Mouse (Mus musculus) adipocyte (in vitro differentiated cells): ENCODE measurements around the gene Cpsf4.
A peak's percentile ranks its signal among the peaks of the same experiment; 100 is the strongest.
"Not testable (repeated sequence)": the region's sequence is repeated elsewhere in the genome, so short reads cannot be mapped to it uniquely, and the experiment has no call there.

Source experiments
- DNase-seq: peaks from one replicate; pipeline ENCODE4 v3.0.0-alpha.2; 2016; ENCODE audit warnings: low spot score

Gene Cpsf4

DNA sequence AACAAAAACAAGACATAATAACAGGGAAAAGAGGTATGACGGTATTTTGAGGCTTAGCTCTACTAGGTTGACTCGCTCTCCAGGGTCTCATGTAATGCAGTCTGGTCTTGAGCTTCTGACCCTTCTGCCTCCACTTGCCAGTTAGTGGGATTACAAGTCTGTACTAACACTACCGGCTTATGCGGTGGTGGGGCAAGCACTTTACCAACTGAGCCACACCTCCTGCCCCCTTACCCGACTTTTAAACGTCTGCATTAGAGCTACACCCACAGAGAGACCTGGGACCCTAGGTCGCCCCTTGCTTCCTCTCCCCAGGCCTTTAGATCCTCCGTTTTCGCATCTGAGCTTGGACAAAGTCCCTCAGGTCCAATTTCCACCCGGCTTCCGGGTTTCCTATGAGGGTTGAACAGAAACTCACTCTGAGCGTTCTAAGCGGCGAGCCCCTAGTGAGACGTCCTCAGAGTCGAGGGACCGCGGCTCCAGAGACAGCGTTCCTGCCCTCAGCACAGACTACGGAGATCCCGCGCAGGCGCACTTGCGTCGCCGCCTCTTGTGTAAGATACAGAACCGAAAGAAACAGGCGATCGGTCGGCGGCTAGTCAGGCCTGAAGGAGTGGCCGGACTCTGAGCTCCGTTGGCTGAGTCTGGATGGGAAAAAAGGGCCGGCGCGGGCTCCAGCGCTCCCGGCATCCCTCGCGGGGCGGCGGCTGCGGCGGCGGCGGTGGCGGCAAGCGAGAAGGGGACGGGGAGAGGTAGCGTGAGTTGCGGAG lies at the start of gene Cpsf4, which contains the start of gene Ptcd1:
TSS of gene Cpsf4 (plus strand) at position 678 of the 770 bp plus-strand sequence.
TSS of gene Ptcd1 (minus strand) at position 573 of the 770 bp plus-strand sequence.
- peak; percentile 98 for DNase-seq

DNA sequence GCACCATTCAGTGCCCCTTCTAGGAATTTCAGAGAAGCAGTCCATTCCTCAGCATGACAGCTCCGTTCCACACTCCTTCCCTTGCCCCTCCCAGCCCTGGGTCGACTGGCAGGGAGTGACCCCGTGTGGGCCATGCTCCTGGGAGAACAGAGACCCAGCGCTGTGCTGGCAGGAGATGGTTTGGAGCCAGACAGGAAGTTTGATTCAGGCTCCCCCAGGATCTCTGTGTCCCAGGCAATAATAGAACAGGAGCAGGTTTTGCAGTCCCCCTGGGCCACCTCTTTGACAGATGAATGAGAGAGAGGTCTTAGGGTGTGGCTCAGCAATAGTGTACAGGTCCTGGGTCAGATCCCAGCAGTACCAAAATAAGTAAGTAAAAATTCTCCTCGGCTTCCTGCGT lies 49.0 kb upstream of the Cpsf4 start:
- DNase-seq: no peak

DNA sequence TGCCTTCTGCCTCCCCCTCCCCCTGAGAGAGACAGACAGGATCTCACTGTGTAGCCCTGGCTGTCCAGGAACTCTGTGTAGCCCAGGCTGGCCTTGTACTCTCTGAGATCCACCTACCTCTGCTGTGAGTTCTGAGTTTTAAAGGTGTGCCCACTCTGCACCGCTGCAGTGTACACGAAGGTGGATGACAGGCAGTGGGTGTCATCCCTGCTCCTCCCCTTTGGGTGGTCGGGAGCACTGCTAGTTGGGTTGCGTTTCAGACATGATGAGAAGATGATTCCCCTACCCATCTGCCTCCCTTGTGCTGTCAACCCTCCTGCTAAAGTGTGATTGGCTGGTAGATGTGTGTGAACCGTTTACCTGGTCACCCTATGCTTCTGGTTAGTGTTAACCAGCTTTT lies 48.6 kb upstream of the Cpsf4 start:
- no peak for DNase-seq

DNA sequence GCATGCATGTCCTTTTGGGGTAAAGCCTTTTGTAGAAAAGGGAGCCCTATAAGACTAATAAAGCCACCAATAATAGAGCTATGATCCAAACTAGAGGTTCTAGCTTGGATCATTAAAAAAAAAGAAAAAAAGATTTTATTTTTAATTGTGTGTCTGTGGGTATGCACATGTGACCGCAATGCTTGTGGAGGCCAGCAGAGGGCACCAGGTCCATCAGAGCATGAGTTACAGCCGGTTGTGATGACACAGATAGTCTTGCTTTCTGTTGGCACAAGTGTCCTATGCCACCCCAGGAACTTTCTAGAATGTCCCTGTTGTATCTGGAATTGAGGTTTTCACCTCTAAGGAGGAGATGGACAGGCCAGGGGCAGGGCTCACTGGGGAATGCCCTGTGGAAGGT lies 47.6 kb upstream of the Cpsf4 start:
- peak; percentile 54 for DNase-seq

DNA sequence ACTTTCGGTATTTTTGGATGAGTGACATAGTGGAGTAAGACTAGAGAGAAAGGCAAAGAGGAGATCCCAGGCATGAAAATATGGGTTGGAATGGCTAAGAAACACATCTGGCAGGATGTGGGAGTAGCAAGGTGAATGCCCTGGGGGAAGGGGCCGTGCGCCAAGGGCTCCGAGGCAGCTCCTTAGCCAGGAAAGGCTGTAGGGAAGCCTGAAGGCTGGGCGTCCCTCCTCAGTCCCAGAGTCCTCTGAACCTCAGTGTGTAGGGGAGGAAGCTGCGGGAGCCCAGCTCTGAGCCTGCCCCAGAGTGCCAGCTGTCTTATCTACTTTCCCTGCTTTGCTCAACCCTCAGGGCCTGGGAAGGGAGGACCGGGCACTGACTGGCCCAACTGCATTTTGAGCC lies 46.1 kb upstream of the Cpsf4 start:
- DNase-seq: peak; percentile 52

DNA sequence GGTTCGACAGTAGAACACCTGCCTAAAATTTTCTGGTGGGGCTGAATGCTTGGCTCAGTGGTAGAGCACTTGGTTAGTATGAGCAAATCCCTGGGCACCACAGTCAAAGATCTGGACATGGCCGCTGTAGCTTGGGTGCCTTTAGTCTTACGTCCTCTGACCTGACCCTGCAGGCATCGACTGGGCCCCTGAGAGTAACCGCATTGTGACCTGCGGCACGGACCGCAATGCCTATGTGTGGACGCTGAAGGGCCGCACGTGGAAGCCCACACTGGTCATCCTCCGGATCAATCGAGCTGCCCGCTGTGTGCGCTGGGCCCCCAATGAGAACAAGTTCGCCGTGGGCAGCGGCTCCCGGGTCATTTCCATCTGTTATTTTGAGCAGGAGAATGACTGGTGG lies 43.6 kb upstream of the Cpsf4 start:
- DNase-seq: no peak

DNA sequence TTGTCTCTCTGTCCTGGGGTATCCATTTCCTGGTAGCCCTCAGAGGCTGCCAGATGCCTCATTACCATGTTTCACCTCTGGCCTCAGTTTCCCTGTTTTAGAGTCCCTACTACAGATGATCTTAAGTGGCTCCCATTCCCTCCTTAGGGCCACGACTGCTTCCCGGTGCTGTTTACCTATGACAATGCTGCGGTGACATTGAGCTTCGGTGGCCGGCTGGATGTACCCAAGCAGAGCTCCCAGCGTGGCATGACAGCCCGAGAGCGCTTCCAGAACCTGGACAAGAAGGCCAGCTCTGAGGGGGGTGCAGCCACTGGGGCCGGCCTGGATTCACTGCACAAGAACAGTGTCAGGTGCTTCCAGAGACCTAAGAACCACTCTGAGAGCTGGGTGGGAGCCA lies 40.4 kb upstream of the Cpsf4 start:
- DNase-seq: no peak

DNA sequence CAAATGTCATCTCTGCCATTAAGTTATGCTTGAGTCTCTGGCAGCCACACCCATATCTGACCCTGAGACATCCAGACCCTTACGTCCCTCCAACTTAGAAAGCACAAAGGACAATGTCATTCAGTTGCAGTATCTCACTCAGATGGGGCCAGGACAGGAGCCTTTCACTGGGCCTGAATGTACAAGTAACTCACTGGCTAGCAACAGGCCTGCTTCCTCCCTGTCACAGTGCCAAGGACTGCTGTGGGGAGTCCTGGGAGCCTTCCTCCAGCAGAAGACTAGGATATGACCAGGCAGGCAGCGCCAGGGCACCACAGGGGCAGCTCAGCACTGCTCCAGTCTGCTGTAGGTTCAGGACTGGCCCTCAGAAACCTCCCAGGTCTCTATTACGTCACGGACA lies 37.9 kb upstream of the Cpsf4 start:
- peak; percentile 61 for DNase-seq

DNA sequence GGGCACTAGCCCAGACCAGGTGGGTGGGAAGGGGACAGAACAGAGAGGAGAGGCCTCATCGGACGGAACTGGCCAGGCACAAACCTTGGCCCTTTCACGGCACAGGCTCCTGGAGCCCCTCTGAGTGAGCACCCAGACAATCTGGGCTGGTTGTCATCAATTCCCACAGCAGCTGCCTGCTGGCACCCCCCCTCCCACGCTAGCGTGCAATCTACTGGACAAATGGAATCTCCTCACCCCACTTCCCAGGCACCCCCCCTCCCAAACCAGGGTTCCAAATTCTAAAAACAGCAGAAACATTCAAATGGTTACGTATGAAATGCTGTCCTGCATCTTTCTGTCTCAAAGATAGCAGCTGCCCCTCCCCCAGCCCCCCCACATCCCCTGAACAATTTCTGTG lies 37.2 kb upstream of the Cpsf4 start:
- not testable (repeated sequence) for DNase-seq

DNA sequence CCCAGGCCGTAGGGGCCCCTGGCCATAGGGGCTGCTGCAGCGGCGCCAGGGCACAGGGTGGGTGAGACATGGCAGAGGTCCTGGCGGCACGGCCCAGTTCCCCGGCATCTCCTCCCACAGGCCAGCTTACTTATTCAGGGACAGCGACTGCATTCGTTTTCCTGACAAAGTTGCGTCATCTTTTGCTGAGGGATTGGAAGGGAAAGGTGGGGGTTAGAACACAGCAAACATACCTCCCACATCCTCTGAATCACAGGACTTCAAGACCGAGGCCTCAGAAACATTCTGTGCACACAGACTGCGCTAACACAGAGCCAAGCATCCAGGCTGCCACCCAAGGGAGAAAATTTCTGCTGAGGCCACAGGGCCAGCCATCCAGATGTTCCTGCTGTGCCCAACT lies 36.8 kb upstream of the Cpsf4 start:
- peak; percentile 49 for DNase-seq

DNA sequence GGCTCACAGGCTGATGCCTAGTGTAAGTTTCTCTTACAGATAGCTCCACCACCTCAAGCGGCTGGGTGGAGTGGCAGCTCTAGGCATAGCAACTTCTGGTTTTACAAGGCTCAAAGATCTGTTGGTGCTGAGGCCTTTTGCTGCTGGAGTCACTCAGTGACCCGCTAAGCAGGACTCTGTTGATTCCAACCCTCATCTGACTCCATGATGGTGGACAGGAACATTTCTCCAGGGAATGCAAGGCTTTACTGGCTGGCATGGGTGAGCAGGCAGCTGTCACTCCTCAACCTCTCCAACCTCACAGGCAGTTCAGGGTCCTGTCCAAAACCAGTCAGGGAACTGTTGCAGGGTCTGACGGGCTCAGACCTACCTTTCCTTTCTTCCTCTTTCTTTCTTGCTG lies 36.0 kb upstream of the Cpsf4 start:
- DNase-seq: no peak

DNA sequence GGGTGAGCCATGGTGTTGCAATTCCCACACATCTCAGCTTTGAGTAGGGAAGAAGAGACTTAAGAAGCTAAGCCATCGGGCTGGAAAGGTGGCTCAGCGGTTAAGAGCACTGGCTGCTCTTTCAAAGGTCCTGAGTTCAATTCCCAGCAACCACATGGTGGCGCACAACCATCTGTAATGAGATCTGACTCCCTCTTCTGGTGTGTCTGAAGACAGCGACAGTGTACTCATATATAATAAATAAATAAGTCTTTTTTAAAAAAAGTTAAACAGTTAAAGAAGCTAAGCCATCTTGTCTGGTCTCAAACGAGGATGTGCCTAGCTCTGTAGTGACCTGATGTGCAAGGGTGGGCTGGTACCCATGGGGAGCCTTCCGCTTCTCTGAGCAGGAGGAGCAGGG lies 33.7 kb upstream of the Cpsf4 start:
- not testable (repeated sequence) for DNase-seq

DNA sequence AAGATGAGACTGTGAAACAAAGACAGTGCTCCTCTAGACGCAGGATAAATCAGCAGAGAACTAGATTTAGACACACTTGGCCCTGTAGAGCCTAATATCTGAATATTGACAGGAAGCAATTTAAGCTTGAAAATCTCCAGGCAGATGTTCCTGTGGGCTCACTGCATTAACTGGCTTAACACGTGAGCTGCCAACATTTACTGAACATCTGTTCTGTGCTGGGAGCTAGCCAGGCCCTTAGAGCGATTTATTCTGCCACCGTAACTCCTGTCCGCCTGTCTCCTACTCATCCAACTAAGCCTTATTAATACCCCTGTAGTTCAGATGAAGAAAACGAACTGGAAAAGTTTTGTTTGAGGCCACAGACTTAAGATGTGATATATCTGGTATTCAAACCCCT lies 28.2 kb upstream of the Cpsf4 start:
- peak; percentile 69 for DNase-seq

DNA sequence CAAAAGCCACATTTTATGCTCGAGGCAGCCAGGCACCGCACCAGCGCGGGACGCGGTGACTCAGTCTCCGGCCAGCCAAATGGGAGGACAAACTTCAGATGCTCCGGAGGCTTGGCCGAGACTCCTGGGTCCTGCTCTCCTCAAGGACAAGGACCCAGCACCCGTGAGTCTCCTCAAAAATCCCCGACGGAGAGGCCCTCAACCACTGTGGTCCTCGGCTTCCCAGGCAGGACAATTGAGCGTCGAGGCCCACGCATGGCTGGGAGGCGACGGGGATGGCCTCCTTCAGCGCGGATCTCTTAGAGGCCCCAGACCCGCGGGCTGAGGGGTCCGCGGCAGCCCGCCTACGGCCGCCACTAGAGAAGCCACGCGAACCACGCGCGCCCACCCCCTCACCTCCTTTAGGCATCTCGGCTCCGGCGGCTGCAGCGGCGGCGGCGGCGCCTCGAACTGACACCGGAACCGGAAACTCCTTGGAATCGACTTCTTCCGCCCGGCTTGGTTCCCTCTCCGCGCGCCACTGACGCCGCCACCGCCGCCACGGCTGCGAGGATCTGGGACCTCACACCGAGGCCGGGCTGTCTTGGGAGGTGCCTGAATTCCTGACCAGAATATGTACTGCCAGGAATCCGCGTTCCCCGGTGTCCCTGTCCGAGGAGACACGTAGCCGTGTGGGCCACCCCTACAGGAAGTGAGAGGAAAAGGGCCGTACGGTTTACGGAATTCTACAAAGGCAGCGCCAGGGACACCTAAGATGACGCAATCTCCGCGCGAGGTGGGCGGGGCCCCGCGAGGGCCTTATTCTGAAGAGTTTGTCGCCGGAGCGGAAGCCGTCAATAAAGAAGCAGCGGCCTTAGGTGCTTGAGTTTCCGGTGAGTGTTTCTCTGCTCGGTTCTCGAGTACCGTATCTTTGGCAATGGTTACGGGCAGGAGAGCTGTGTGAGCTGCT lies 27.2 kb upstream of the Cpsf4 start, which contains the start of the genes Pdap1 and Bud31:
TSS of gene Pdap1 (minus strand) at position 668 of the 949 bp plus-strand sequence.
TSS of gene Bud31 (plus strand) at position 792 of the 949 bp plus-strand sequence.
- peak; percentile 95 for DNase-seq

DNA sequence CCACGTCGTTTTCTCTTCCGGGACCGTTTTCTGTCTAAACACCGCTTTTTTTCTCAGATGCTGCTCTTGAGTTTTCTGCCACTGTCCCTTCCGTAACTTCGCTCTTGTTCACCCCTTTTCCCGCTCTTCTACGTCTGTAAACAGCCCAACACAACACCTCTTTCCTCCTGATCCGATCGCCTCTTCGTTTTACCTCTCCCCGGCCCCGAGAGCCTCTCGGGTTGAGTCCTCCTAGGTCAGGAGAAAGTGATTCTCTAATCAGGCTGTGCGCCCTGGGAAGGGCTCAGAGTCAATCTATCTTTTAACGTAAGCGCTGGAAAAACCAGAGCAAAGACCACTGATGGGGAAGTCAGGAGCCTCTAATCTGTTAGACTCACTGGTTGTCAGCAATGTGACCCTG lies 26.4 kb upstream of the Cpsf4 start:
- no peak for DNase-seq

DNA sequence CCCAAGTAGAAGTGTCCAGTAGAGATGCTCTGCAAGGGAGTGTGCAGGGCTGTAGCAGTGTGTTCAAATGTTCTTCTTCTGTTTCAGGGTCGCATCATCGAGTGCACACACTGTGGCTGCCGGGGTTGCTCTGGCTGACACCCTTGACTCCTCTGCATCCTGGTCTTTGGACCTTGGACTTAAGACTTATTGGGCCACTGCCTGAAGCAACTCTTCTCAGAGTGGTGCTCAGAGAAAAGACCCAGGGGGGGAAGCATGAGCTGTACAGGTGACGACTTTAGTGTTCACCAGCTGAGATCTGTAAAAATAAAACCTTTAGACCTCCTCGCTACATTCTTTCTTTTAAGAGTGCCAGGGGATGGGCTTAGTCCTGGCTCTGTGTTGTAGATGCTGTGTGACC lies 19.3 kb upstream of the Cpsf4 start:
- DNase-seq: no peak

DNA sequence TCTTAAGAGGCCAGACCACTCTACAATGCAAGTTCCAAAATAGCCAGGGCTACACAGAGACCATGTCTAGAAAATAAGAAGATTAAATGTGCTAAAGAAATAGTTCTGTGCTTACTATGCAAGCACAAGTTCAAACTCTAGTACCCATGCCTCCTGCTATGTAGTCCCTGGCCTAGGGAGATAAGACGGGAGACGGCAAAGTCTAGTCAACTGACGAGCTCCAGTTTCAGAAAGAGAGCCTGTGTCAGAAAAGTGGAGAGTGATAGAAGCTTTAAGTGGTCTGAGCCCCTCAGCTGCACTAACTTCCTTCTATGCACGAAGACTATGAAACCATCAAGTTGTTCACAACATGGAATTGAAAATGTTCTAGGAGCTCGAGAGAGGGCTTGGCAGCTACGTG lies 17.7 kb upstream of the Cpsf4 start:
- no peak for DNase-seq

DNA sequence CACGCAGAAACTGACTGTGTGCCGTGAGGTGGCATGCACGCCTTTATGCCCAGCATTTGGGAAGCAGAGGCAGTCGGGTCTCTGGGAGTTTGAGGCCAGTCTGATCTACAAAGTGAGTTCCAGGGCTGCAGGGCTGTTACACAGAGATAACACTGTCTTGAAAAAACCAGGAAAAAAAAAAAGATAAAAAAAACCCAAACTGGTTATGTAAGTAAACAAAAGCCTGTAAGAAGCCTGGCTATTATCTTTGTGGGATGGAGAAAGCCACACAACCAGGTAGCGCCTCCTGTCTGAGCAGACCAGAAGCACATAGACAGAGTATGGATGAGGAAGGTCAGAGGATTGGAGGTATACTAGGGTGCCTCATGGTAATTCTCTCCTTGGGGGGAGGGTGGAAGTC lies 14.3 kb upstream of the Cpsf4 start:
- DNase-seq: no peak

DNA sequence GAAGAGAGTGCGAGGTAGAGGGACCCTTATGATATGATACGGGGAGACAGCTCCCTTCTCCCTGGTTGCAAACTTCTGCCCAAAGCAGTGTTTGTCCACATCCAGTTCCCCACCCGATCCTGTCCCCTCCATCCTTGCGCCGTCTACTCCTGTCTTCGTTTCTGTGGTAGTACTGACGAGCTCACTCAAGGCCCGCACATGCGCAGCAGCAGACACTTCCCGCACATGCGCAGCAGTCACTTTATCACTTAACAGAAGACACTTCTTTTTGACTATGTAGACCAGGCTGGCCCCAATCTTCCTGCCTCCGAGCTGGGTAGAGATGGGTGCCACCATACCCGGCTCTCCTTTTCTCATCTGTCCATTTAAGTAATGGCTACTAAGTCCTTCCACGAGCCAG lies 5.7 kb upstream of the Cpsf4 start:
- DNase-seq: no peak

DNA sequence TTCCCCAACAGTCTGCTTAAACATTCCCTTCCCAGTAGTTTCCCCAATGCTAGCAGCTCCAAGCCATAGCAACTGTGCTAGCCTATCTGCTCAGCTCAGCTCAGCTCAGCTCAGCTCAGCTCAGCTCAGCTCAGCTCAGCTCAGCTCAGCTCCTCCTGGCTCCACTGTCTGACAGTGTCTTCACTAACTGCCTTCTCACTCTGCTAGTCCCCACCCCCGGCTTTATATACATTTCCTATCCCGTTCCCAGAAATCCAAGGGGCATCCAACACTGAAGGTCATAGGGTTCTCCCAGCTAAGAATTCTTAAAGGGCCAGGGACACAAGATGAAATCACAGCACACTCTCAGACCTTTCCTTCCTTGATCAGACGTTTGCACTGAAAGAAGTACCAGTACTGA lies 2.3 kb upstream of the Cpsf4 start:
- no peak for DNase-seq

DNA sequence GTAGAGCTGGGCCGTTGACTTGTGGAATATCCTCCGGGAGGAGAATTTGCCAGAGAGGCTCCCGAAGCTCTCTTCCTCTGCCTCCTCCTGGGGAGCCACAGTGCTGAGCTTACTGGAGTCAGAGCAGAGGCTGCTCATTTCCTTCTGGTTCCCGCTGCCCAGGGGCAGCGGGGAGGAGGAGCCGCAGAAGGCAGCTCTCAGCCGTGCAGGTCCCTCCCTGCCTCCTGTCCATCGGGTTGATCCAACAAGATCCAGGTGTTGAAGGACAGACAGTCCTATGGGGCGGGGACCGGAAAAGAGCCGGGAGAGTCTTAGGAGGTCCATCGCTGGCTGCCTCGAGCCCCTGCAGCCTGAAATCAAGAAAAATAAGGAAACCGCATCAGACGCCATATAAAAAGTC lies 1.8 kb upstream of the Cpsf4 start:
- DNase-seq: no peak

DNA sequence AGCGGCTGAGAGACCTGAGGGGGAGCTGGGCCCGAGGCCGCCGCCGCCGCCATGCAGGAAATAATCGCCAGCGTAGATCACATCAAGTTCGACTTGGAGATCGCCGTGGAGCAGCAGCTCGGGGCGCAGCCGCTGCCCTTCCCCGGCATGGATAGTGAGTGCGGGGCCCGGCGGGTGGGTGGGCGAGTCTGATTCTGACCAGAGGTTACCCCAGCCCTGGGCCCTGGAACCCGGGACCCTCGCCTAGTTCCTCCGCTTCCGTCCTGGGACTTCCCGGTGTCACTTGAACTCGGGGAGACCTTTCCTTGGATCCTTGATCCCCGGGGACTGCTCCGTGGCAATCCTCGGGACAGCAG lies 271 bp downstream of the Cpsf4 start:
- peak; percentile 44 for DNase-seq

DNA sequence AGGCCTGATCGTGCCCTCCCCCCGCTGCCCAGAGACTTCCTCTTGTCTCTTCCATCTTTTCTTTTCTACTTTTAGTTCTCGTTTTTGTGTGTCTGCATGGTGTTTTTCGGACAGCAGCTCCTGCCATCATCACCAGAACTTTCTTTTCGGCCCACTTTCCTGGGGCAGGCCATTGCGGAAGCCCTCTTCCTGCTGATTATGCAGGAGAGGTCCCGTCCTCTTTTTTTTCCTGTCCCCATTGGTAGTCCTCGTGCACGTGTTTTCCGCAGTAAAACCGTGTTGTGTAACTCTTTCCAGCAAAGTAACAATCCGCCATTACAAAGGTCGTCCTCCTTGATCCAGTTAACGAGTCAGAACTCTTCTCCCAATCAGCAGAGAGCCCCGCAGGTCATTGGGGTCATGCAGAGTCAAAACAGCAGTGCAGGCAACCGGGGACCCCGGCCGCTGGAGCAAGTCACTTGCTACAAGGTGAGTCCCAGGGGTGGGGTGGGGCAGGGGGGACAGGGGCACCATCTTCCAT lies 11.5 kb downstream of the Cpsf4 start:
- DNase-seq: no peak
